Mouse (Mus musculus) olfactory bulb, adult 2 months (tissue): ENCODE measurements around the gene Hist1h2ad.

Experiments used
- CTCF ChIP-seq: fragments of 200-500 bp; IDR thresholded peaks from 2 replicates; pipeline ENCODE4 v1.5.1; 2012; ENCODE audit warnings: low read depth, mild to moderate bottlenecking, low read length, moderate library complexity; ENCODE audit not compliant: insufficient read depth
- POLR2A ChIP-seq: fragments of 200-500 bp; IDR thresholded peaks from 2 replicates; pipeline ENCODE4 v1.6.1; 2012; ENCODE audit warnings: mild to moderate bottlenecking, low read depth, low read length, moderate library complexity; ENCODE audit not compliant: insufficient read depth

DNA sequence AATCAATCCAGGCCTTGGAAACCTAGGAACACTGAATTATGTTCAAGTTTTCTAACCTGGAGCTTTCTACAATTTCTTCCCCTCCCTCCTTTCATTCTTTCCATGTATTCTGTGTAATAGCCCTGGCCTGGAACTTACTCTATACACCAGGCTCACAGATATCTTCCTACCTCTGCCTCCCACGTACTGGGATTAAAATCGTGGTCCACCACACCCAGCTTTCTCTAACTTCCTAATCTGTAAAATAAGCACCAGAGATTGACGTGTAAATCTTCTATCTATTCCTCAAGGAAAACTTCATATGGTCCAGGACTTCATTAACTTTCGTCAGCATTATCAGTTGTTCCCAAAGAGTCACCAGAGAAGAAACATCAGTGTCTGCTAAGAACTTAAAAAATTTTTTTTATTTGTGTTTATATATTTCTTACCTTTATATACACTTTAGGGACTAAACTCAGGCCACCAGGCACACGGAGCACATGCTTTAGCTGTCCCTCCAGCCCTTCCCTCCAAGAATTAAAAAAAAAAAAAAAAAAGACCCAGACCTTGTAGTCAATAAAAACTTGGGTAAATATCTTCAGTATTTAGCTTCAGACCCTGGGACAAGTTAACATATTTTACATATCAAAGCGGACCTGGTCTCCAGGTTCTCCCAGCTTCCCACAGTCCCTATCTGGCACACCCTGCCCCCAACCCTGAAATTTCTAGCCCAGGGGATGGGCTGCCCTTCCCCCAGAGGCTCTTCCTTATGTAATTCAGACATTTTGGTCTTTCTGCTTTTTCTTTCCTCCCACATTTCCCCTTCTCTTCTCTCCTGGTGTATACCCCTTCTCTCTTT is 8.3 kb downstream of the Hist1h2ad start:
- TF ChIP-seq POLR2A (no peak), CTCF (no peak)
